Mouse (Mus musculus): ENCODE results near the gene Endou.
"Not testable (repeated sequence)": the region's sequence is repeated elsewhere in the genome, so short reads cannot be mapped to it uniquely, and the experiment has no call there.

Gene Endou

DNA sequence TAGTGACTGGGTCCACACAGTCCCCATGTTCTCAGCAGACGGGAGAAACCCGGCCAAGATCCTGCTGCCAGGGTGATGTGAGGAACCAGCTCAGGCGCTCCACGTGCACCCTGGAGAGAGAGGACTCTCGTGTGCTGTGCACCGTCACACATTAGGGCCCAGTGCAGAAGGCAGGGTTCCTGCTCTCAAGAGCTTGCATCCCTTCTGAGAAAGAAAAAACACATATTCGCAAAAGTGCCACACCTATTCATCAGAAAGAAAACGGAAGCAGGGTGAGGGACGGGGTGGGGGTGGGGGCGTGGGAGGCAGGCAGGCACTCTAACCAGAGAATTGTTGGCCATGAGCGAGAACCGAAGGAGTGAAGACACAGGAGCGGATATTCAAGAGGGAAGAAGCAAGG, 55.2 kb downstream of the Endou start:
- DNase-seq, result no peak

DNA sequence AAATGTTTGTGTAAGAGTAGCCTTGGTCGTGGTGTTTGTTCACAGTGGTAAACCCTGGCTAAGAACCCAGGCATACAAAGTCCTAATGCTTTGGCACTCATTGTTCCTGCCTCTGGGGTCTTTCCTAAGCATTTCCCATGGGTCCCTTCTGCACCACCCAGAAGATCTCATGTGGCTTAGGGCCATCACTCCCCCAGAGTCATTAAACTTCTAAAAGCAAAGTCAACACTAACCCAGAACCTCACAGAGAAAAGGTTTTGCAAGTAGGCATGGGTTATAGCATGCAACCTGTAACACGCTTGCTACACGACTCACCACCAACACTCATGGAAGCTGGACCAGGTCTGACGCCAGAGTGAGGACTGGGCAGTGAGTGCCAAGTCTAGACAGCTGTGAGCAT, 56.7 kb downstream of the Endou start:
- no peak for DNase-seq

DNA sequence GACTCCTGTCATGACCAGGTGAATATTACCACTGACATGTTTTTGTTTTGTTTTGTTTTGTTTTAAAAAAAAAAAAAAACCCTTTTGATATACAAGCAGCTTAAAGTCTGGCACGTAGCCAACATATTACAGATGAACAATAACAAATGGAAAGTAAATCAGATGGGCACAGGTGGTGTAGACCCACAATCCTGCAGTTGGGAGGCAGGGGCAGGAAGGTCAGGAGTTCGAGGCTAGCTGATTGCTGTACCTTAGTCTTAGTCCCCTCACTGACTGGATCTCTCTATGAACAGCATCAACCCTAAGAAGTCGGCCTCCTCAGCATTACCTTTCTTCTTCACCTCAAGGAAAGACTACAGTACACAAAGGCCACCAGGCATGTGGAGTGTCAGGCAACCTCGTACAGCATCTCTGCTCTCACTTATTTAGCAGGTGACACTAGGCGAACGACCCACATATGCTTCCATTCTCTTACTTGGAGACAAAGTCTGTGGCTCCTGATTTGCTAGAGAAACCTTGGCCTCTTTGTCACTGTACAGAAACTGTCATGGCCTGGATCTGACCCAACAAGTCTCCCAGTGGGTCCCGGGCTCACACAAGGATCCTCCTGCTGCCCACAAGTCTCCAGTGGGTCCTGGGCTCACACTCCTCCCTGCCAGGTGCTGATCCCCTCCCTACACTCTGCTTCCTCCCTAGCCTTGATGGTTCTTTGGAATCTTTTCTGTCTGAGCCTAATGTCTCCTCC, 57.7 kb downstream of the Endou start:
- no peak for DNase-seq

DNA sequence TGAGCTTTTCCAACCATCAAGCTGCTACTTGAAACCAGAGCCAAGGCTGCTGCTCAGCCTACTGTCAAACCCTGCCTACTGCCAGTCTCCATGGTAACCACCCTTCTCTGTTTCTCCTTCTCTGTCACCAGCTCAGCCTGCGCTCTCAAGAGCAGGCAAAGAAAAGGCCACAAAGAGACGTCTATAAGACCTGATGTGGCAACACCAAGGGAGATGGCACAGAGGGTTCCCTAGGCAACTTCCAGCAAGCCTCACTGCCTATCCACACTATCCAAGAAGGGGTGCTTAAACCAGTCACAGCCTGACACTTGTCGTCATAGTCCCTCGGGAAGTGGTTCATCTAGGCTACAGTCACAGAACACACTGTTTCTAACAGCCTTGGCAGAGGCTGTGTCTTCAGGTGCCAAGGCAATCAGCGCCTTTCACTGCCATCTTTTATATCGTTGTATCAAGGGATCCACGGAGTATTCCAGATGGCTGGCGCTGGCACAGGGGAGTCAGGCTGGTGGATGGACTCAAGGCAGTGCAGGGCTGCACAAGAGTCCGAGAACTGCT, 58.9 kb downstream of the Endou start:
- DNase-seq, result no peak

DNA sequence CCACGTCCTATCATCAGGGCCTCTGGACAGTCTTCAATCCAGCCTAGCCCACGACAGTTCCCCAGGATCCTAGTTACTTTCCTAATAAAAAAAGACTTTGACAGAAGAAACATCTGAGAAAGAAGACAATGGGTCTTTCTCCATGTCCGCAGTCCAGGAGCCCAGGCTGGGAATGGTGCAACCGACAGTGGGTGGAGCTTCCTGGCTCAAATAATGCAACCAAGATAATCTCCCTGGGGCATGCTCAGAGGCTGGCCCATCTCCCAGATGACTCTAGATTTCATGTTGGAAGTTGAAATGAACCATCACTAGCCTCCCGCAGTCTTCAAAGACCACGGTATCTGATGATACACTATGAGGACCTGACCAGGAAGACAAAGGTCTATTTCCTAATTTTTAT, 60.6 kb downstream of the Endou start:
- no peak for DNase-seq

DNA sequence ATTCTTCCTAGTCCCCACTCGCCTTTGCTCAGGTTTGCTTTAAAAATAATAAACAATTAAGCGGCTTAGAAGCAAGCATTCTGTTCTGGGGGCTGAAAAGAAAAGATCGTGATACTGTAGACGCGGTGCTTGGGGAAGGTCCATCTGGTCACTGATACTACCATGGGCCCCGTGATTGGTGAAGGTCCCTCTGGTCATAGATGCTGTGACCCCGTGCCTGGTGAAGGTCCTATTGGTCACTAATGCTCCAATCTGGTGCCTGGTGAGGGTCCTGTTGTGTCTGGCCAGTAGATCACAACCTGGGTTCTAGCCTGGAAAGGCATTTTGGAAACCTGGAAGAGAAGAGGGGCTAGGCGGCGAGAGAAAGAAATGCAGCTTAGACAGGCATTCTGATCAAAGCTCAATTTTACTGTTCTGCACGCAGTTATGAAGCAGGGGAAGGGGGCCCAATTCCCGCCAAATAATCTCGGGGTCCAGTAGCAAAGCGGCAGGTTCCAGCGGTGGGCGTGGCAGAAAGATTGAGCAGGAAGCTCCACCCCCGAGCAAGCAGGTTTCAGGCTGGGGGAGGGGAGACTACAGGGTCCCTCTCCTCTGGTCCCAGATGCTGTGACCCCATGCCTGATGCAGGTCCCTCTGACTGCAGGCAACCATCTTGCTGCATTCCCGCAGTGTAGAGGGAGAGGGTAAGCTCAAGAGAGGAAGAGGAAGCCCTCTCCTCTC, 62.8 kb downstream of the Endou start:
- DNase-seq, result not testable (repeated sequence)

DNA sequence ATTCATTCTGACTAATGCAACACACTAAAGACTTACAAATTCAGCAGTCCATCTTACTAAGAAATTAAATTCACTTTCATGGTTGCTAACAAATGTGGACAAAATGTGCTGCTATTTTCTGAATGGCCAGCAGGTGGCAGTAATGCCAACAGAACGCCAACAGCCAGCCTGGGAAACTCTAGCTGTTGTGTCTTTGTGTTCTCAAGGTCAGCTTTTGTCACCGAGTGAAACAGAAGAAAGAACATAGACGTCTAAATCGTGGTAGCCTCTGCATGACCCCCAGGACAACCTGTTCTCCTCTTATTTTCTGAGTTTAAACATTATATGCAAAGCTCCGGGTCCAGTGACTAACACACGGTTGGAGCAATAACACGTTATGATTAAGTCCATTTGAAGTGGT, 63.7 kb downstream of the Endou start:
- DNase-seq, result peak in 1 of 2 experiments; percentile 57

DNA sequence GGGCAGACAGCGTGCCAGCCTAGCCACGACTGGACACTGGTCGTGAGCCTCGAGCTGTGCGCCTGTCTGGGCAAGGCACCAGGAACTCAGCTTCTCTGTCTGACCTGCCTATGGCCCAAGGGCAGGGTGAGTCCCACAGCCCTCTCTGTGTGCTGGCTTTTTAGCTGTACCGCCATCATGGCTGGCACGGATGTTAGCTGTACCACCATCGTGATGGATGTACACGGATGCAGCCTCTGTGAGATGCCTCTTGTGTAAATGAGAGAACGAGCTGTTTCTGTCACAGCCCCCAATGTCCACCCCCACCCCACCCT, 64.7 kb downstream of the Endou start:
- DNase-seq, result no peak

DNA sequence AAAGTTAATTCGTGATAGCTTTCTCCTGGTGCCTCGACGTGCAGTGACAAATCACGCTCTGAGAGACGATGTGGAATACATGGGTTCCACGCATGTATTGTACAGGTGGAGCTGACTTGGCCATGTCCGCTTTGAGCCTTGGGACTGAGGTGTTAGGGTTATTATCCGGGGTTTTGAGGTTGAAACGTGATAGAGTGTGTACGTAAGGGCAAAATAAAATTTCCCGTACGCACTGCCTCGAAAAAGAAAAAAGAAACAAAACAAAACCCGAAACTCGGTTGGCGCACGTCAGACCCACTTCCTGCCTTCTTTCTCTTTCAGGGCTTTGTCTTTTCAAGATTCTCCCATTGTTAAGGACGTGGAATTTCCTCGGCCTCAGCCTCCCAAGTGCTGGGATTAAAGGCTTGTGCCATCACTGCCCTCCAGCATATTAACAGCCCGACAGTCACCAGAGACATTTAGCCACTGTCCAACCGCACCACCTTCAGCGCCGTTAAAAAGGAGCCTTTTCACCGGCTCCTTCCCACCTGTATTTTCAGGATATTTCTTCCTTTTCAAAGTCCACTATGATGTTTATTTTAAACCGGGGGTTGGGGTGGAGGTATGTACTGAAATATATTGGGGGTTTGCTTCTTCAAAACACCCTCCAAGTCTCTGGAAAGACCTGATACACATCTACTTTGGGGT, 65.2 kb downstream of the Endou start:
- no peak for DNase-seq

DNA sequence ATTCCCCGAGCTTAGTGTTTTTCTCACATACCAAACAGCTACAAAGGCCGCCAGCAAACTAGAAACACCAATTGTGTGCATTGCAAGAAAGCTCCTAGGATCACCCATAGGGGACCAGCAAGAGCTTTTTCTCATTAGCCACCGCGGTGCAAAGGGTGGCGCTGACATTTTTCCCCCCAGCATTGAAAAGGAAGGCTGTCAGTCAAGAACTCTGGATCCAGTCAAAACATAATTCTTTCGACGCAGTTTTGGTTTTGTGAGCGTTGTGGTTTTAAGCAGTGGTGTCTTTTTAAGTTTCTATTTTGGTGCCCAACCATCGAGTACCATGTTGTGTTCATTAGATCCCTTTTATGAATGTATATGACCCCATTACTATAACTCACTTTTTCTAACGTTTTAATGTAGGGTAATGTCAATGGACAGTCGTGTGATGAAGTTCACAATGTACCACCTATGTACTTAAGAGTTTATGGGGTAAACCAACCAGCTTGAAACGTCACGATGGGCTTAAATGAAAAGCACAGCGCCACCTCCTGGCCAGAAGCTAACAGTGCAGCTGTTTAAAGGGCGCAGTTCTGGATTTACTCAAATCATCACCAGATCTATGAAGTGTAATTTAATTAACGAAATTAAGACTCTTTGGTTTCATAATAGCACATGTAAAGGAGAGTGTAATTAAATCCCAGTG, 66.0 kb downstream of the Endou start:
- no peak for DNase-seq

DNA sequence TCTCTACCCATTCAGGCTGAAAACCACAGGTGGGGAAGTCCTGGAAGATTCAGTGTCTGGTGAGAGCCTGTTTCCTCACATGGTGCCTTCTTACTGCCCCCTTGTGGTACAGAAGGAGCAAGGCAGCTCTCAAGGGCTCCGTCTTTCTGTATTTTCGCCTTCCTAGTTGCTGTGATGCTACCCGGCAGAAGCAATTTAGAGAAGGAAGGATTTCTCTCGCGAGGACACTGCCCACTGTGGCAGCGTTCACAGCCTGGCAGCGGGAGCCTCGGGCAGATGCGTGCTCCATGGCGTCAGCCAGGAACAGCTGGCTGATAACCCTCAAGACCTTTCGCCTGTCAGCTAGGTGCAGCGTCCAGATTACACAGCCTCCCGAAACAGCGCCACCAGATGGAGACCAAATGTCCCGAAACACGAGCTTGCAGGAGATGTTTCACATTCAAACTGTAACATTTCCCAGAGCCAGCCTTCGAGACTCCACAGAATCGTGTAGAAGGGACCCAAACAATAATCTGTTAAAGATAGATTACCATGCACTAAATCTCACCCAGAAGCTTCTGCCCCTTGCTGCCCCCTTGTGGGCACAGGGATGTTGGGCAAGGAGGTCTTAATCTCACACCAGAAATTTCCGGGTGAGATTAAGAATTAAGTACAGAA, 67.3 kb downstream of the Endou start:
- DNase-seq, result peak; percentile 54 to 79

All from spleen, adult 18-20 months (tissue).